Mouse (Mus musculus) cerebellum, postnatal 14 days (tissue): ENCODE data around the gene Olfr196.
"Not testable (repeated sequence)": the region's sequence is repeated elsewhere in the genome, so short reads cannot be mapped to it uniquely, and the experiment has no call there.

Experiments
- DNase-seq, 2 experiments: peaks; one replicate each; pipeline ENCODE4 v3.0.0; 2021; ENCODE audit warnings: mixed read lengths in 2 of 2

The Olfr196 gene

DNA sequence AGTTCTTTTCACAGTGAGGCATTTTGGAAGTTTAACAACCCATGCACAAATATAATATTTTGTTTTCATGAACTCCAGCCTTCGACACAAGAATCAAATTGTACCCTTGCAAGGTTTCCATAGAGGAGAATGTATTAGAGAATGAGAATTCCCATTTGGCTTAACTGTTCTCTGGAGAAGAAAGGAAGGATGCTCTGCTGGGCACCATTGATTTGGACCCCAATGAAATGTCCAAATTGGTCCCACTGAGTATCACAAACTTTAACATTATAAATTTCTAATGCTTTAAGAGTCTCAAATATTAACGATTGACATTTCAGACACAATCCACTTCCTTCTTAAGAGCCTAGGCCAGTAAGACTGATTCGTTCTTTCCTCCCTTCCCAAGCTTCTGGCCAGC lies at the start of gene Olfr196:
Gene Olfr196, minus strand, starts transcription at position 101 of the 400 bp plus-strand sequence.
- no peak for DNase-seq

DNA sequence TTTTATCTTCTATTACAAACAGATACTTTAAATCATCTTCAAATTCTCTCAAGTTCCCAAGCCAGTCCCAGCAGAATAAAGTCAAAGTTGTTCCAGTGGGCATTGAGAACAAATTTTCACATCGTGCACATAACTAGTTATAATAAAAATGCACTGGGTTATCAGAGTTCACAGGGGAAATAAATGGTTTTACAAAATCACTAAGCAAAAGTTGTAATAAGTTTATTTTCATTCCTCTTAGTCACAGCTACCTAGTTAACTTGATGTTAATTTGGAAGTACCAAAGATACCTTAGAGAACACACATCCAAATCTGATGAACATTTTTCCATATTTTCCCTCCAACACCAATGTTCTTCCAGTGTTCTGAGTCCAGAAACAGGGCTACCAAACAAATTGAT lies 49.4 kb upstream of the Olfr196 start, which contains the start of gene Olfr199:
Gene Olfr199, minus strand, starts transcription at position 101 of the 400 bp plus-strand sequence.
- DNase-seq: not testable (repeated sequence)

DNA sequence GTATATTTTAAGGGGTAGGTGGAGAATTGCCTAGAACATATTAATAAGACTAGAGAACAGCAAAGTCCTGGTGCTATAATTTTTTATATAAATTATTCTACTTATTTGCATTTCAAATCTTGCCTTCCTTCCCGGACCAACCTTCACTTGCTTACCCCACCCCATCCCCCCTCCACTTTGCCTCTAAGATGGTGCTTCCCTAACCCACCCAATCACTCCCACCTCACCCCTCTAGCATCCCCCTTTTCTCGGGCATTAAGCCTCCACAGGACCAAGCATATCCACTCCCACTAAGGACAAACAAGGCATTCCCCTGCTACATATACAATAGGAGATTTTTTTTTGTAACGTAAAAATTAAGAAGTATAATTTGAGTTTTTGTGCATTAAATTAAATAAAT lies 47.6 kb upstream of the Olfr196 start:
- DNase-seq: not testable (repeated sequence)

DNA sequence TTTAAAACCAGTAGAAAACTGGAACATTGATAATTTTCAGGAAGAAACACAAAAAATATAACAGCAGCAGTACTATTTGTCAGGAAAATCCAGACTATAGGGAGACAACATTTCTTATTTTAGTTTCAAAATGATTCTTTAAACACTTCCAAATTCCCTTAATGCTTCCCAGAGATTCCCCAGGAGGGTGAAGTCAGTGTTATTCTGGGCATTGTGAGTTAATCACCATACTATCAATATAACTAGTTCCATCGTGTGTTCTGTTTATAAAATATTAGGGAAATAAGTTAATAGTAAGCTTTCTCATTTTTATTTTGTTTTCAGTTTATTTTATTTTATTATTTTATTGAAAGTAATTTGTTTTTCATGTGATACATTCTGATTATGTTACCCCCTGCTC lies 33.2 kb upstream of the Olfr196 start, which contains the start of gene Olfr198:
Gene Olfr198, minus strand, starts transcription at position 101 of the 400 bp plus-strand sequence.
- DNase-seq: not testable (repeated sequence)

DNA sequence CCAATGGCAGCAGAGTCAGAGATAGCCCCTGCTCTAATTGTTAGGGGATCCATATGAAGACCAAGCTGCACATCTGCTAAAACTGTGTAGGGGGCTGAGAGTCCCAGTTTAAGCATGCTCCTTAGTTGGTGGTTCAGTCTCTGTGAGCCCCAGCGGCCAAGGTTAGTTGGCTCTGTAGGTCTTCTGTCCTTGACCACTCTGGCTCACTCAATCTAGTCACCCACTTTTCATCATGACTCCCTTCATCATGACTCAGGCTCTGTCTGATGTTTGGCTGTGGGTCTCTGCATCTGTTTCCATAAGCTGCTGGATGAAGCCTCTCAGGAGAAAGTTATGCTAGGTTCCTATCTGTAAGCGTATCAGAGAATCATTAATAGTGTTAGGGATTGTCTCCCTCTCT lies 18.3 kb downstream of the Olfr196 start:
- DNase-seq: no peak

DNA sequence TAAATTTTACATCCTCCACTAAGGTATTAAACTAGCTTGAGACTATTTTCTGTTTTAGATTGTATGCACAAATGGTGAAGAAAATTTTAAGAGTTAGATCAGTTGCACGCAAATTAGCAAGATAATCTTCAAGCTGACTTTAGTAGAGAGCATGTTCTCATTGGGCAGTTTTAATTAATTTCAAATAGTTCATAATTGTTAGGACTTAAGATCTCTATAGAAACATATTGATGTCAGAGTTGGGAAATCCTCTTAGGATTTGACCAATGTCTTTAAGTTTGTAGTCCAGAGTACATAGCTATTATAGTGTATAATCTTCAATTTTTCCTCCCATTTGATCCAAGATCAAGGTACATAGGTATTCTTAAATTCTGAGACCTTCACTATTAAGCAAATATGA lies 23.5 kb downstream of the Olfr196 start, which contains the start of gene Olfr195:
Gene Olfr195, plus strand, starts transcription at position 301 of the 400 bp plus-strand sequence.
- no peak for DNase-seq

DNA sequence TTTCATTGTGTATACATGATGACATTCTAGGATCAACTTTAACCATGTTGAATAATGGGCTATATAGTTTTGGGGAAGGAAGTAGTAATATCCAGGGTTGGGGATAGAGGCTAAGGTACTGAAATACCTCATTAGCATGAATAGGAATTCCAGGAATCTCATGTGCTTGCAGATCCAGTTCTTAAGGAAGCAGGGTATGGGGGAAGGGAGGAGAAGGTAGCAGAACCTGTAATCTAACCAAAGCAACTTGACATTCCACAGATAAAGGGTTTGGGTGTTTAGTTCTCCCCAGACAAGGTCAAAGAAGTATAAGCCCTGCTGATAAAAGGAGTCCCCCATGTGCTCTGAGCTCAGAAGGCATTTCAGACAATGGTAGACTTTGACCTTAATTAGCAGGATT lies 29.1 kb downstream of the Olfr196 start:
- DNase-seq: no peak

DNA sequence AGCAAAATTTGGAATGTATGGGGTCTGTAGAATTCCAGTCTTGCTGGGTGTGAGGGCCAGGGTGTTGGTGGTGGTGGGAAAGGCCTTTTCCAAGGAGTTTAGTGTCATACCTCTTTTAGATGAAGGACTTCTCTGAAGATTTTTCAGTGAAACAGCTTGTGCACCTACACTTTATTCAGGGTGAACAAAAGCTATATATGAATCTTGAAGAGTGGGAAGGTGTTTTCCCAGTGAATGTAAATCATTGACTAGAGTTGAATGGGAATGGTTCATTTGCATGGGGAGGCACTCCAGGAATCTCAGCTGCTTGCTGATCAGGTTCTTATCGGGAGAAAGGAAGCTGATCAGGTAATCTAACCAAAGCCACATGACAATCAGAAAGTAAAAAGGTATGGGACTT lies 39.5 kb downstream of the Olfr196 start:
- DNase-seq: no peak

DNA sequence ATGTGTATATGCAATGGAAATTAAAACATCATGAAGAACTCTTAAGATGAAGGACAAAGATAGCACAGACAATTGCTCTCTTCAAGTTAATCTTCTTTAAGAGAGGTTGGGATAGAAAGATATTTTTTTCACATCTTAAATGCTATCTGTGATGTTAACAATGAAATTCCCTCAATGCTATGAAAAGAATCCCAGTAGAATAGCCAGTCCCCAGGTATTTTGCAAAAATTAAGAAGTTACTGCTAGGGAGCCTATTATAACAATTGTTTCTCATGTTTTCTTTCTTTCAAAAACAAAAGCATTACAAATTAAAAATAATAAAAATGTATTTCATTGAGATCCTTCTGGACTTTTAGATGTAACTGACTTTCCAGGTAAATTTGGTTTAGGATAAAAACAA lies 49.3 kb downstream of the Olfr196 start, which contains the start of gene Olfr194:
Gene Olfr194, minus strand, starts transcription at position 101 of the 400 bp plus-strand sequence.
- DNase-seq: no peak
